Mouse (Mus musculus): Measurements from ENCODE around the gene Elfn1. TPM values are rescaled to one million over a fixed set of nuclear protein-coding genes. Genes with fewer than 3 reads are reported as not detected.
"Not testable (repeated sequence)": the region's sequence is repeated elsewhere in the genome, so short reads cannot be mapped to it uniquely, and the experiment has no call there.

Elfn1 gene
- polyA plus RNA-seq, 1 experiment from 2014 or later = 0.24 TPM

- no peak overlapping the region for H3K4me2 ChIP-seq
- WGBS = 84% methylated on average over 1 of the region's 1 CpGs
- H3K4me3 ChIP-seq (replicated peaks) = no peak overlapping the region
- no peaks in the 10 kb centered on the region for H3K36me3 ChIP-seq
- 0 out of 2 replicates have a peak, but pooled peaks cover 3% of the 10 kb centered on the region for H3K27me3 ChIP-seq (replicated peaks)
- H3K4me1 ChIP-seq = no peaks in the 10 kb centered on the region
- H3K27ac ChIP-seq = no peak overlapping the region
- no peaks in the 10 kb centered on the region for H3K9me3 ChIP-seq
- H3K9ac ChIP-seq = no peak overlapping the region
- no peak for ATAC-seq (ENCODE audit: insufficient read depth, low FRiP score, low read depth)
Measured at GRCm38 (mm10) chr5:139981976-139982375, 74.2 kb downstream of the Elfn1 start.

GRCm38 (mm10) chr5:139985073-139985746 lies 77.5 kb downstream of the Elfn1 start:
- no peaks in the 10 kb centered on the region for H3K27me3 ChIP-seq (replicated peaks)
- no peaks in the 10 kb centered on the region for H3K9me3 ChIP-seq
- no peak overlapping the region for H3K9ac ChIP-seq
- 32% methylated on average over 18 of the region's 18 CpGs for WGBS
- no peak overlapping the region for H3K4me3 ChIP-seq (replicated peaks)
- no peaks in the 10 kb centered on the region for H3K4me1 ChIP-seq
- ATAC-seq (ENCODE audit: insufficient read depth, low FRiP score, low read depth) = no peak
- no peak overlapping the region for H3K4me2 ChIP-seq
- no peak overlapping the region for H3K27ac ChIP-seq
- no peaks in the 10 kb centered on the region for H3K36me3 ChIP-seq

GRCm38 (mm10) chr5:139991531-139991930 lies 83.8 kb downstream of the Elfn1 start:
- Histone ChIP-seq H3K4me3 (replicated peaks) (no peak overlapping the region), H3K27me3 (replicated peaks) (no peaks in the 10 kb centered on the region), H3K4me1 (no peaks in the 10 kb centered on the region), H3K27ac (no peak overlapping the region), H3K9me3 (no peaks in the 10 kb centered on the region), H3K36me3 (no peaks in the 10 kb centered on the region), H3K4me2 (no peak overlapping the region), H3K9ac (no peak overlapping the region)
- ATAC-seq (ENCODE audit: insufficient read depth, low FRiP score, low read depth) = no peak
- 71% methylated on average over 3 of the region's 3 CpGs for WGBS

GRCm38 (mm10) chr5:139998321-139998720 lies 90.6 kb downstream of the Elfn1 start:
- not testable (repeated sequence) for H3K4me2 ChIP-seq; H3K27ac ChIP-seq; ATAC-seq (ENCODE audit: insufficient read depth, low FRiP score, low read depth); H3K27me3 ChIP-seq (replicated peaks); H3K4me3 ChIP-seq (replicated peaks); H3K36me3 ChIP-seq; H3K9me3 ChIP-seq; H3K9ac ChIP-seq; H3K4me1 ChIP-seq
- WGBS = 51% methylated on average over 12 of the region's 12 CpGs

GRCm38 (mm10) chr5:139998916-139999315 lies 91.2 kb downstream of the Elfn1 start:
- H3K4me2 ChIP-seq = no peak overlapping the region
- H3K9me3 ChIP-seq = no peaks in the 10 kb centered on the region
- H3K4me1 ChIP-seq = no peaks in the 10 kb centered on the region
- WGBS = 22% methylated on average over 6 of the region's 6 CpGs
- H3K9ac ChIP-seq = no peak overlapping the region
- no peaks in the 10 kb centered on the region for H3K27me3 ChIP-seq (replicated peaks)
- H3K27ac ChIP-seq = no peak overlapping the region
- H3K36me3 ChIP-seq = no peaks in the 10 kb centered on the region
- no peak overlapping the region for H3K4me3 ChIP-seq (replicated peaks)
- no peak for ATAC-seq (ENCODE audit: insufficient read depth, low FRiP score, low read depth)

- no peaks in the 10 kb centered on the region for H3K36me3 ChIP-seq
- H3K4me3 ChIP-seq (replicated peaks) = no peak overlapping the region
- 0 out of 2 replicates have a peak, but pooled peaks cover 3% of the 10 kb centered on the region for H3K4me1 ChIP-seq
- H3K9me3 ChIP-seq = no peaks in the 10 kb centered on the region
- no peak overlapping the region for H3K9ac ChIP-seq
- no peaks in the 10 kb centered on the region for H3K27me3 ChIP-seq (replicated peaks)
- 65% methylated on average over 3 of the region's 3 CpGs for WGBS
- no peak for ATAC-seq (ENCODE audit: insufficient read depth, low FRiP score, low read depth)
- H3K4me2 ChIP-seq = no peak overlapping the region
- H3K27ac ChIP-seq = no peak overlapping the region
Measured at GRCm38 (mm10) chr5:140002541-140002940, 94.8 kb downstream of the Elfn1 start.

- Histone ChIP-seq H3K9me3 (no peaks in the 10 kb centered on the region), H3K27ac (no peak overlapping the region), H3K4me3 (replicated peaks) (no peak overlapping the region), H3K4me2 (no peak overlapping the region), H3K36me3 (no peaks in the 10 kb centered on the region), H3K4me1 (0 out of 2 replicates have a peak, but pooled peaks cover 3% of the 10 kb centered on the region), H3K27me3 (replicated peaks) (no peaks in the 10 kb centered on the region), H3K9ac (no peak overlapping the region)
- 42% methylated on average over 8 of the region's 8 CpGs for WGBS
- no peak for ATAC-seq (ENCODE audit: insufficient read depth, low FRiP score, low read depth)
Measured at GRCm38 (mm10) chr5:140006861-140007260, 99.1 kb downstream of the Elfn1 start.

- Histone ChIP-seq H3K4me3 (replicated peaks) (no peak overlapping the region), H3K4me2 (no peak overlapping the region), H3K9me3 (no peaks in the 10 kb centered on the region), H3K27ac (no peak overlapping the region), H3K27me3 (replicated peaks) (no peaks in the 10 kb centered on the region), H3K9ac (no peak overlapping the region), H3K36me3 (no peaks in the 10 kb centered on the region), H3K4me1 (0 out of 2 replicates have a peak, but pooled peaks cover 3% of the 10 kb centered on the region)
- WGBS = 52% methylated on average over 9 of the region's 9 CpGs
- ATAC-seq (ENCODE audit: insufficient read depth, low FRiP score, low read depth) = no peak
Measured at GRCm38 (mm10) chr5:140007656-140008522, 100.1 kb downstream of the Elfn1 start.

GRCm38 (mm10) chr5:140008523-140008806 lies 100.7 kb downstream of the Elfn1 start:
- Histone ChIP-seq H3K9ac (no peak overlapping the region), H3K9me3 (no peaks in the 10 kb centered on the region), H3K36me3 (no peaks in the 10 kb centered on the region), H3K27me3 (replicated peaks) (no peaks in the 10 kb centered on the region), H3K27ac (no peak overlapping the region), H3K4me2 (no peak overlapping the region), H3K4me1 (0 out of 2 replicates have a peak, but pooled peaks cover 3% of the 10 kb centered on the region), H3K4me3 (replicated peaks) (no peak overlapping the region)
- 79% methylated on average over 5 of the region's 5 CpGs for WGBS
- ATAC-seq (ENCODE audit: insufficient read depth, low FRiP score, low read depth) = no peak

- ATAC-seq (ENCODE audit: insufficient read depth, low FRiP score, low read depth) = no peak
- H3K9me3 ChIP-seq = no peaks in the 10 kb centered on the region
- WGBS = 76% methylated on average over 7 of the region's 7 CpGs
- H3K4me3 ChIP-seq (replicated peaks) = no peak overlapping the region
- no peaks in the 10 kb centered on the region for H3K27me3 ChIP-seq (replicated peaks)
- H3K9ac ChIP-seq = no peak overlapping the region
- no peak overlapping the region for H3K4me2 ChIP-seq
- no peaks in the 10 kb centered on the region for H3K36me3 ChIP-seq
- H3K4me1 ChIP-seq = 0 out of 2 replicates have a peak, but pooled peaks cover 3% of the 10 kb centered on the region
- H3K27ac ChIP-seq = no peak overlapping the region
Measured at GRCm38 (mm10) chr5:140009083-140009655, 101.4 kb downstream of the Elfn1 start.

- Histone ChIP-seq H3K27me3 (replicated peaks) (no peaks in the 10 kb centered on the region), H3K9ac (no peak overlapping the region), H3K4me2 (no peak overlapping the region), H3K27ac (no peak overlapping the region), H3K36me3 (no peaks in the 10 kb centered on the region), H3K9me3 (no peaks in the 10 kb centered on the region), H3K4me3 (replicated peaks) (no peak overlapping the region), H3K4me1 (peaks cover 3% of the 10 kb centered on the region; the same call in 1 of the 2 replicates)
- 67% methylated on average over 3 of the region's 3 CpGs for WGBS
- ATAC-seq (ENCODE audit: insufficient read depth, low FRiP score, low read depth) = no peak
Measured at GRCm38 (mm10) chr5:140010405-140010804, 102.7 kb downstream of the Elfn1 start.
